Mouse (Mus musculus) small intestine, adult 2 months (tissue): ENCODE measurements around the gene Olfr1012.

ENCODE experiments used
- CTCF ChIP-seq: fragments of 200-500 bp; IDR thresholded peaks from 2 replicates; pipeline ENCODE4 v1.5.1; 2012; ENCODE audit warnings: low read depth, mild to moderate bottlenecking, control low read depth, inconsistent platforms, low read length, moderate library complexity, mixed read lengths; ENCODE audit not compliant: insufficient replicate concordance, insufficient read length; ENCODE audit errors: extremely low read depth
- POLR2A ChIP-seq: fragments of 200-500 bp; IDR thresholded peaks from 2 replicates; pipeline ENCODE4 v1.6.1; 2012; ENCODE audit warnings: low read depth, mild to moderate bottlenecking, control low read depth, inconsistent platforms, low read length, moderate library complexity

GRCm38 (mm10) chr2:85772413-85772812 is 9.8 kb upstream of the Olfr1012 start, which contains the start of gene Olfr1014:
- TF ChIP-seq CTCF = no peak
- no peak for TF ChIP-seq POLR2A
